Mouse (Mus musculus) testis, adult 2 months (tissue): ENCODE data around the gene Fam107b.

Experiments
- CTCF ChIP-seq: fragments of 200-500 bp; IDR thresholded peaks from 2 replicates; pipeline ENCODE4 v1.5.1; 2012; ENCODE audit warnings: low read depth, mild to moderate bottlenecking, inconsistent platforms, low read length, moderate library complexity; ENCODE audit not compliant: control insufficient read depth, insufficient read depth, insufficient replicate concordance
- POLR2A ChIP-seq: fragments of 200-500 bp; IDR thresholded peaks from 2 replicates; pipeline ENCODE4 v1.6.1; 2012; ENCODE audit warnings: low read depth, mild to moderate bottlenecking, inconsistent platforms, low read length, moderate library complexity; ENCODE audit not compliant: control insufficient read depth

GRCm38 (mm10) chr2:3659300-3659910 is 89.1 kb downstream of the Fam107b start:
- no peak for TF ChIP-seq CTCF
- no peak for TF ChIP-seq POLR2A
